Mouse (Mus musculus) spleen, postnatal 36 days (tissue): ENCODE data around the gene Polr3gl.
"Not testable (repeated sequence)": the region's sequence is repeated elsewhere in the genome, so short reads cannot be mapped to it uniquely, and the experiment has no call there.

Source experiments
- DNase-seq, 2 experiments: peaks; one replicate each; pipeline ENCODE4 v3.0.0; 2022; ENCODE audit warnings: low spot score in 2 of 2, mixed read lengths in 1 of 2

Gene Polr3gl

GRCm38 (mm10) chr3:96593790-96594560, at the start of gene Polr3gl:
Gene Polr3gl (minus strand): TSS chr3:96594181.
- DNase-seq: peak; percentile 93 to 95

- peak; percentile 58 to 66 for DNase-seq
These were observed 45.2 kb upstream of the Polr3gl start for GRCm38 (mm10) chr3:96639219-96639618.

GRCm38 (mm10) chr3:96636448-96636847, 42.5 kb upstream of the Polr3gl start:
- DNase-seq: no peak

- no peak for DNase-seq
These were observed 41.9 kb upstream of the Polr3gl start for GRCm38 (mm10) chr3:96635906-96636305.

- DNase-seq: peak; percentile 74 to 76
These were observed 41.2 kb upstream of the Polr3gl start, which contains the start of the genes Pex11b and Gm42957 for GRCm38 (mm10) chr3:96634928-96635879. Gene Pex11b (plus strand): TSS chr3:96635376. Gene Gm42957 (plus strand): TSS chr3:96635474.

- DNase-seq: no peak
These were observed 40.0 kb upstream of the Polr3gl start for GRCm38 (mm10) chr3:96634015-96634414.

- DNase-seq: no peak
These were observed 38.1 kb upstream of the Polr3gl start for GRCm38 (mm10) chr3:96632058-96632457.

GRCm38 (mm10) chr3:96629729-96630600, 36.0 kb upstream of the Polr3gl start, which contains the start of gene Rbm8a:
Gene Rbm8a (plus strand): TSS chr3:96629933.
- DNase-seq: peak; percentile 94 to 96

GRCm38 (mm10) chr3:96623201-96623600, 29.2 kb upstream of the Polr3gl start:
- DNase-seq: no peak

GRCm38 (mm10) chr3:96617941-96618340, 24.0 kb upstream of the Polr3gl start:
- no peak for DNase-seq

- DNase-seq: no peak
These were observed 12.6 kb upstream of the Polr3gl start for GRCm38 (mm10) chr3:96606618-96607017.

- not testable (repeated sequence) for DNase-seq
These were observed 12.0 kb upstream of the Polr3gl start for GRCm38 (mm10) chr3:96606007-96606406.

- no peak for DNase-seq
These were observed 9.3 kb upstream of the Polr3gl start for GRCm38 (mm10) chr3:96603311-96603710.

- no peak for DNase-seq
These were observed 8.7 kb upstream of the Polr3gl start for GRCm38 (mm10) chr3:96602704-96603084.

- DNase-seq: no peak
These were observed 8.1 kb upstream of the Polr3gl start for GRCm38 (mm10) chr3:96601941-96602703.

- DNase-seq: no peak
These were observed 7.3 kb upstream of the Polr3gl start for GRCm38 (mm10) chr3:96601251-96601787.

- peak; percentile 85 to 87 for DNase-seq
These were observed 6.8 kb upstream of the Polr3gl start, which contains the start of gene Lix1l for GRCm38 (mm10) chr3:96600639-96601250. Gene Lix1l (plus strand): TSS chr3:96601149.

GRCm38 (mm10) chr3:96599411-96599810, 5.4 kb upstream of the Polr3gl start:
- DNase-seq: no peak

- no peak for DNase-seq
These were observed 5.0 kb upstream of the Polr3gl start for GRCm38 (mm10) chr3:96599069-96599393.
